Mouse (Mus musculus): ENCODE results near the gene Tnpo2.
"Not testable (repeated sequence)": the region's sequence is repeated elsewhere in the genome, so short reads cannot be mapped to it uniquely, and the experiment has no call there.

Gene Tnpo2

GRCm38 (mm10) chr8:85073041-85073612, 36.4 kb downstream of the Tnpo2 start:
- no peak for DNase-seq (ENCODE audit: low spot score in 2 of 2)

DNA sequence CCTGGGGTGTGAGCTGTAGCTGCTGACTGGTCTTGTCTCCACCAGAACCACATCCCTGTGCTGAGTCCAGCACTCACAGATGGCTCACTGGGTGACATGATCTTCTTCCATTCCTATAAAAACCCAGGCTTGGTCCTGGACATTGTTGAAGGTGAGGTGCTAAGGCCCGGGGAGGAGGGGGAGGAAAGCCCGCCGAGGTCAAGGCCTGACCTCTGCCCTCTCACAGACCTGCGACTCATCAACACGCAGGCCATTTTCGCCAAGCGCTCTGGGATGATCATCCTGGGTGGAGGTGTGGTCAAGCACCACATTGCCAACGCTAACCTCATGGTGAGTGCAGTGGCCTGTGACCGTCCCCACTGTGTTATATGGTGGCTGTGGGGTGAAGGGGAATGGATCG, 37.5 kb downstream of the Tnpo2 start:
- DNase-seq (ENCODE audit: low spot score in 2 of 2): no peak

DNA sequence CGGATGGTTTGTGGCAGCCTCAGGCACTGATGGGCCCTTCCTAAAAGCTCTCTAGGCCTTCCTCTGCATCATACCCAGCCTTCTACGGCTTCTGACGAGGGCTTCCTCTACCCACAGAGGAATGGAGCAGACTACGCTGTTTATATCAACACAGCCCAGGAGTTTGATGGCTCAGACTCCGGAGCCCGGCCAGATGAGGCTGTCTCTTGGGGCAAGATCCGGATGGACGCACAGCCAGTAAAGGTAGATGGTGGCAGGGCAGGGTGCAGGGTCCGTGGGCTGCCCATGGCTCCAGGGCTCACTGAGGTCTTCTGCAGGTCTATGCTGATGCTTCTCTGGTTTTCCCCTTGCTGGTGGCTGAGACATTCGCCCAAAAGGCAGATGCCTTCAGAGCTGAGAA, 37.9 kb downstream of the Tnpo2 start:
- DNase-seq (ENCODE audit: low spot score in 2 of 2): no peak

- no peak for DNase-seq (ENCODE audit: low spot score in 2 of 2)
These were observed 39.3 kb downstream of the Tnpo2 start for GRCm38 (mm10) chr8:85076001-85076400.

- peak in 1 of 2 experiments; percentile 77 for DNase-seq (ENCODE audit: low spot score in 2 of 2)
These were observed 40.3 kb downstream of the Tnpo2 start for GRCm38 (mm10) chr8:85076993-85077392.

DNA sequence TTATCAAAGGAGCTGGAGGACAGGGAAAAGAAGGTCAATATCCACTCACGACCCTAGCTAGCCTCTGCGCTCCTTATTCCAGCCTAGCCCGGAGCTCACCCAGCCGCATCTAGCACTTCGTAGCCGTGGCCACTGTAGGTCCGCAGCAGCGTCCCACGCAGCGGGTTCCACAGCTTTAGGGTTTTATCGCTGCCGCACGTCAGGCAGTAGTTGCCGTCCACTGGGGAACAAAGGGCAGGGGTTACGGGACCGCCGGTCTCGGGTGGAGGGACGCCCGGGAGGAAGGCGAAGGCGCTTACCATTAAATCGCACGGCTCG, 43.5 kb downstream of the Tnpo2 start:
- DNase-seq (ENCODE audit: low spot score in 2 of 2): no peak

- peak in 1 of 2 experiments; percentile 50 for DNase-seq (ENCODE audit: low spot score in 2 of 2)
These were observed 44.0 kb downstream of the Tnpo2 start, which contains the start of gene Wdr83os for GRCm38 (mm10) chr8:85080532-85081215. Gene Wdr83os (plus strand): TSS chr8:85080740.

- no peak for DNase-seq (ENCODE audit: low spot score in 2 of 2)
These were observed 44.5 kb downstream of the Tnpo2 start, which contains the start of gene Wdr83 for GRCm38 (mm10) chr8:85081216-85081555. Gene Wdr83 (minus strand): TSS chr8:85081306.

- not testable (repeated sequence) for DNase-seq (ENCODE audit: low spot score in 2 of 2)
These were observed 45.5 kb downstream of the Tnpo2 start for GRCm38 (mm10) chr8:85082169-85082568.

DNA sequence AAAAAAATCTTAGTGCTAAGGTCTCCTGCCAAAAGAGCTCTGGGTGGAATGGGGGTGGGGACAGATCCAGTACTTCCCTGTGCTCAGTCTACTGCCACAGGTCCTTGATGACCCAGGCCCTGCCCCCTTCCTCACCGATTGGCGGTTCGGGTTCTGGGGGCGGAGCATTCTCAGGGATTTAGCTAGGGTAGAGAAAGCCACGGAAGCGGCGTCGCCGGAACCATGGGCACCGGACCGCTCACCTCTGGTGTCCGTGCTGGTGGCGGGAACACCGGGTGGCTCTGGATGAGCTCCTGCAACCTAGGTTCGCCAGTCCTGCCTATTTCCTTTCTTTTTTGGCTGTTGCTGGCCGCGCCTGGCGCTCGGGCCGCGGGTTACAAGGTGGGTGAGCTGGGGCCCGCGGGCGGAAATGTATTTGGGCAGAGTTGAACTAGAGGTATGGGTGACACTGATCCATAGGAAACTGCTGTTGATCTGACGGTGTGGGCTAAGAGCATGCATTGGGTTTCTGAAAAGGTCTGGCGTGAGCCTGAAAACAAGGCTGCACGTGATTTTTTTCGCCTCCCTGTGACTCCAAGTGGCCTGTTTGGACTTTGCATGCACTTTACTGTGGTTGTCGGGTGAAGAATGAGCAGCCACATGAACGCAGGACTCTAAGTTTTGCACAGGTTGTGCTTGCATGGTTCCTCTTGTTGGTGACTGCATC, 46.5 kb downstream of the Tnpo2 start, which contains the start of gene Man2b1:
Gene Man2b1, plus strand, starts transcription at position 163 of the 706 bp plus-strand sequence.
- peak; percentile 86 to 89 for DNase-seq (ENCODE audit: low spot score in 2 of 2)

DNA sequence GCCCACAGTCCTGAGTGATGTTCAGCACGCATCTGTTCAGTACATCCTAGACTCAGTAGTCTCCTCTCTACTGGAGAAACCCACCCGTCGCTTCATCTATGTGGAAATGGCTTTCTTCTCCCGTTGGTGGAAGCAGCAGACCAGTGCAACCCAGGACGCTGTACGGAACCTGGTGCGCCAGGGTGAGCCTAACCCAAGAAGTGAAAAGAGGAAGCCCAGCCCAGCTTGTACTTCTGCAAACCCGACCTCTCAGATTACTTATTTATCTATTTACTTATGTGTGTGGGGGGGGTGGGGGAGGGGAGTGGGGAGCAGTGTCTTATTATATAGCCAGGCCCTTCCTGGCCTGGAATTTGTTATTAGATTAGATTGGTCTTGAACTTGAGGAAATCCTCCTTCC, 47.9 kb downstream of the Tnpo2 start:
- DNase-seq (ENCODE audit: low spot score in 2 of 2): peak in 1 of 2 experiments; percentile 7

GRCm38 (mm10) chr8:85086238-85086637, 49.5 kb downstream of the Tnpo2 start:
- no peak for DNase-seq (ENCODE audit: low spot score in 2 of 2)

DNA sequence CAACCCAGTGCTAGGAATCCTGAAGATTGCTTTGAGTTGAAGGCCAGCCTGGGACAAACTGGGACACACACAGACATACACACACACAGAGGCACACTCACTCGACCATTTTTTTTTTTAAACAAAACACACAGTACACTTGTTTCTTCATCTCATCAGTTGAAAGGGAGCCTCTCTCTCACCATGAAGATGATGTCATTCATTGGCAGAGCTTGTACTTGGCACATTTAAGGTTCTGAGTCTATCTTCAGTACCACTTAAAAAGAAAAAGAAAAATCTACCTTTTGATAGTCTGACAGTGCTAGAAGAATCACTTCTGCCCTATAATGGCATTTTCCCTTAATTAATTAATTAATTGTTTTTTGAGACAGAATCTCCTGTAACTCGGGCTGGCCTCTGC, 52.1 kb downstream of the Tnpo2 start:
- DNase-seq (ENCODE audit: low spot score in 2 of 2): no peak

DNA sequence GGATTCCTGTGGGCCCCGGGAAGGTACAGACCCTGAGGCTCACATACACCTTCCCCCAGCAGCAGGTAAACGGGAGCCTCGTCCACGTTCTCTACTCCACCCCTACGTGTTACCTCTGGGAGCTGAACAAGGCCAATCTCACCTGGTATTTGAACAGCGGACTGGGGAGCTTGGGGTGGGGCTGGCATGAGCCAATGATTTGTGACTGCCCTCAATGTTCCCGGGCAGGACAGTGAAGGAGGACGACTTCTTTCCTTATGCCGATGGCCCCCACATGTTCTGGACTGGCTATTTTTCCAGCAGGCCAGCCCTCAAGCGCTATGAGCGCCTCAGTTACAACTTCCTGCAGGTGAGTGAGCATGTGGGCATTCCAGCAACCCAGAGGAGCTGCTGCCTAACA, 54.1 kb downstream of the Tnpo2 start:
- DNase-seq (ENCODE audit: low spot score in 2 of 2): no peak

- no peak for DNase-seq (ENCODE audit: low spot score in 2 of 2)
These were observed 54.9 kb downstream of the Tnpo2 start for GRCm38 (mm10) chr8:85091526-85092090.

GRCm38 (mm10) chr8:85095051-85095450, 58.3 kb downstream of the Tnpo2 start:
- no peak for DNase-seq (ENCODE audit: low spot score in 2 of 2)

- DNase-seq (ENCODE audit: low spot score in 2 of 2): no peak
These were observed 58.9 kb downstream of the Tnpo2 start for GRCm38 (mm10) chr8:85095566-85095965.

- DNase-seq (ENCODE audit: low spot score in 2 of 2): no peak
These were observed 59.5 kb downstream of the Tnpo2 start for GRCm38 (mm10) chr8:85096196-85096595.

GRCm38 (mm10) chr8:85096850-85097249, 60.1 kb downstream of the Tnpo2 start:
- DNase-seq (ENCODE audit: low spot score in 2 of 2): no peak

DNA sequence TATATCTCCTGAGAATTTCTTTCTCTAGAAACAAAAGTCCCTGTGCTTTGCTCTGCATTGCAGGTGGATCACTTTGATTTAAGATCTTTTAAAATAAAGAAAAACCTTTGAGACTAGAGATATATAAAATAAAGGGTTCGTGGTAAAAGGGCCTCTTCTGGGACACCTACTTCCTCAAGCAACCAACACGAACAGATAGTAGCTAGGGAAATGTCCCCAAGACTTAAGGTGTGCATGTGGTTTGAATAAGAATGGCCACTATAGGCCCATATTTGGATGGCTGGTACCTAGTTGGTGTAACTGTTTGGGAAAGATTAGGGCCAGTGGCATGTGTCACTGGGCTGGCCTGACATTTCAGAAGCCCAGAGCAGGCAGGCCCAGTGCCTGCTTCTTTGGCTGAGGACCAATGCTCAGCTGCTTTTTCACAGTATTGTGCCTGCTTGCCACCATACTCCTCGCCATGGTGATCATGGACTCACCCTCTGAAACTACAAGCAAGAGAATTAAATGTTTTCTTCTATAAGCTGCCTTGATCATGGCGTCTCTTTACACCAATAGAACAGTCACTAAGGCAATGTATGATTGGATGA, 63.5 kb downstream of the Tnpo2 start:
- DNase-seq (ENCODE audit: low spot score in 2 of 2): no peak

All from frontal cortex, postnatal 10 days (tissue).